Mouse (Mus musculus) limb, embryonic 15.5 days (tissue): ENCODE results near the gene Cul4b. TPM values are rescaled to one million over a fixed set of nuclear protein-coding genes. Genes with fewer than 3 reads are reported as not detected.

Experiments used
- ATAC-seq: fragments of 200-750 bp; cut with Nextera tagmentation; 2 replicates; pipeline ENCODE4 v1.8.0; 2017; ENCODE audit warnings: low read depth, moderate TSS enrichment; ENCODE audit not compliant: insufficient number of reproducible peaks, low FRiP score, low TSS enrichment
- H3K27ac ChIP-seq: fragments of 300-500 bp; sonication (generic); 2 replicates; pipeline ENCODE4 v1.5.1; 2015; ENCODE audit warnings: moderate library complexity, mild to moderate bottlenecking, inconsistent platforms
- H3K27me3 ChIP-seq: fragments of 300-500 bp; sonication (generic); 2 replicates; pipeline ENCODE4 v1.6.1; 2015; ENCODE audit warnings: inconsistent platforms
- H3K36me3 ChIP-seq: fragments of 300-500 bp; sonication (generic); 2 replicates; pipeline ENCODE4 v1.6.1; 2015; ENCODE audit warnings: inconsistent platforms
- H3K4me1 ChIP-seq: fragments of 300-500 bp; sonication (generic); 2 replicates; pipeline ENCODE4 v1.6.1; 2015; ENCODE audit warnings: inconsistent platforms
- H3K4me2 ChIP-seq: fragments of 300-500 bp; sonication (generic); 2 replicates; pipeline ENCODE4 v1.6.1; 2015; ENCODE audit warnings: mild to moderate bottlenecking, inconsistent platforms
- H3K4me3 ChIP-seq: fragments of 300-500 bp; sonication (generic); 2 replicates; pipeline ENCODE4 v1.5.1; 2015; ENCODE audit warnings: mild to moderate bottlenecking, inconsistent platforms
- H3K9ac ChIP-seq: fragments of 300-500 bp; sonication (generic); 2 replicates; pipeline ENCODE4 v1.6.1; 2015; ENCODE audit warnings: inconsistent platforms
- H3K9me3 ChIP-seq: fragments of 300-500 bp; sonication (generic); 2 replicates; pipeline ENCODE4 v1.6.1; 2016; ENCODE audit warnings: inconsistent platforms
- WGBS: fragments of 180-500 bp; shearing (Covaris S2); methylation state at CpG from one replicate; pipeline ENCODE4 v1.1.7; 2015; 5-methylcytosine and 5-hydroxymethylcytosine counted together
- polyA plus RNA-seq: library from polyadenylated mRNA; unstranded; fragments of >200 nt; fragmentation: Nextera tagmentation; extraction: Ambion mirVana; gene quantifications from 2 replicates; pipeline ENCODE4 v1.2.1, GENCODE M21; 2015

Cul4b gene
- 20.1 and 23.9 TPM in 2 replicates for polyA plus RNA-seq

- no peak within 1 kb of the TSS for H3K27ac ChIP-seq
- no peaks in the 10 kb centered on the region for H3K27me3 ChIP-seq
- H3K9ac ChIP-seq: no peak within 1 kb of the TSS
- no peaks in the 10 kb centered on the region for H3K4me1 ChIP-seq
- no peaks in the 10 kb centered on the region for H3K36me3 ChIP-seq
- no peak within 1 kb of the TSS for H3K4me2 ChIP-seq
- no peaks in the 10 kb centered on the region for H3K9me3 ChIP-seq
- no peak for ATAC-seq
- H3K4me3 ChIP-seq: no peak within 1 kb of the TSS
- WGBS: 86% methylated on average over 15 of the region's 15 CpGs
These were observed at the start of gene Cul4b for GRCm38 (mm10) chrX:38576078-38576477. Cul4b (minus strand) TSS chrX:38576196.

GRCm38 (mm10) chrX:38600995-38601369 lies 25.0 kb upstream of the Cul4b start:
- no peaks in the 10 kb centered on the region for H3K9me3 ChIP-seq
- no peaks in the 10 kb centered on the region for H3K36me3 ChIP-seq
- peak overlapping the region; percentile 33; the same call in 1 of the 2 replicates for H3K9ac ChIP-seq
- peak overlapping the region; percentile 51 for H3K4me2 ChIP-seq
- 18% methylated on average over 3 of the region's 3 CpGs for WGBS
- H3K27me3 ChIP-seq: no peaks in the 10 kb centered on the region
- peak overlapping the region; percentile 48 for H3K4me3 ChIP-seq
- peak overlapping the region; percentile 76 for H3K27ac ChIP-seq
- no peaks in the 10 kb centered on the region for H3K4me1 ChIP-seq
- ATAC-seq: no peak

GRCm38 (mm10) chrX:38600177-38600994 lies 24.4 kb upstream of the Cul4b start, which contains the start of gene Mcts1:
Mcts1 (plus strand) TSS chrX:38600578.
- peak within 1 kb of the TSS; percentile 33; the same call in 1 of the 2 replicates for H3K9ac ChIP-seq
- H3K27ac ChIP-seq: peak within 1 kb of the TSS; percentile 76
- no peaks in the 10 kb centered on the region for H3K4me1 ChIP-seq
- H3K27me3 ChIP-seq: no peaks in the 10 kb centered on the region
- H3K9me3 ChIP-seq: no peaks in the 10 kb centered on the region
- ATAC-seq: peak; percentile 71; the same call in 1 of the 2 replicates
- WGBS: 19% methylated on average over 26 of the region's 26 CpGs
- no peaks in the 10 kb centered on the region for H3K36me3 ChIP-seq
- peak within 1 kb of the TSS; percentile 48 for H3K4me3 ChIP-seq
- peak within 1 kb of the TSS; percentile 51 for H3K4me2 ChIP-seq

GRCm38 (mm10) chrX:38593180-38593889 lies 17.3 kb upstream of the Cul4b start:
- Histone ChIP-seq H3K4me2 (no peak overlapping the region), H3K27me3 (no peaks in the 10 kb centered on the region), H3K36me3 (no peaks in the 10 kb centered on the region), H3K4me3 (no peak overlapping the region), H3K9me3 (no peaks in the 10 kb centered on the region), H3K4me1 (no peaks in the 10 kb centered on the region), H3K9ac (no peak overlapping the region), H3K27ac (no peak overlapping the region)
- no peak for ATAC-seq
- 50% methylated on average over 5 of the region's 5 CpGs for WGBS

GRCm38 (mm10) chrX:38591749-38592148 lies 15.8 kb upstream of the Cul4b start:
- no peaks in the 10 kb centered on the region for H3K4me1 ChIP-seq
- WGBS: 78% methylated on average over 3 of the region's 3 CpGs
- no peaks in the 10 kb centered on the region for H3K9me3 ChIP-seq
- H3K4me2 ChIP-seq: no peak overlapping the region
- H3K27me3 ChIP-seq: no peaks in the 10 kb centered on the region
- ATAC-seq: no peak
- H3K9ac ChIP-seq: no peak overlapping the region
- H3K4me3 ChIP-seq: no peak overlapping the region
- H3K36me3 ChIP-seq: no peaks in the 10 kb centered on the region
- no peak overlapping the region for H3K27ac ChIP-seq

GRCm38 (mm10) chrX:38589827-38590226 lies 13.8 kb upstream of the Cul4b start:
- H3K9me3 ChIP-seq: no peaks in the 10 kb centered on the region
- ATAC-seq: no peak
- H3K4me1 ChIP-seq: no peaks in the 10 kb centered on the region
- H3K27ac ChIP-seq: no peak overlapping the region
- WGBS: 30% methylated on average over 4 of the region's 4 CpGs
- H3K4me2 ChIP-seq: no peak overlapping the region
- no peak overlapping the region for H3K9ac ChIP-seq
- H3K4me3 ChIP-seq: no peak overlapping the region
- H3K27me3 ChIP-seq: no peaks in the 10 kb centered on the region
- H3K36me3 ChIP-seq: no peaks in the 10 kb centered on the region

- H3K4me3 ChIP-seq: no peak overlapping the region
- no peak overlapping the region for H3K4me2 ChIP-seq
- no peaks in the 10 kb centered on the region for H3K4me1 ChIP-seq
- H3K27ac ChIP-seq: no peak overlapping the region
- H3K27me3 ChIP-seq: no peaks in the 10 kb centered on the region
- no peaks in the 10 kb centered on the region for H3K36me3 ChIP-seq
- H3K9ac ChIP-seq: no peak overlapping the region
- H3K9me3 ChIP-seq: no peaks in the 10 kb centered on the region
- no peak for ATAC-seq
These were observed 7.3 kb upstream of the Cul4b start for GRCm38 (mm10) chrX:38583261-38583660.

- H3K4me3 ChIP-seq: no peak overlapping the region
- no peaks in the 10 kb centered on the region for H3K36me3 ChIP-seq
- H3K4me1 ChIP-seq: no peaks in the 10 kb centered on the region
- no peak overlapping the region for H3K4me2 ChIP-seq
- H3K27me3 ChIP-seq: no peaks in the 10 kb centered on the region
- H3K9me3 ChIP-seq: no peaks in the 10 kb centered on the region
- ATAC-seq: no peak
- no peak overlapping the region for H3K27ac ChIP-seq
- no peak overlapping the region for H3K9ac ChIP-seq
- WGBS: 100% methylated on average over 1 of the region's 1 CpGs
These were observed 5.1 kb upstream of the Cul4b start for GRCm38 (mm10) chrX:38581140-38581539.

GRCm38 (mm10) chrX:38566521-38567205 lies 9.3 kb downstream of the Cul4b start:
- no peak overlapping the region for H3K9ac ChIP-seq
- WGBS: 77% methylated on average over 6 of the region's 6 CpGs
- H3K9me3 ChIP-seq: no peaks in the 10 kb centered on the region
- H3K4me2 ChIP-seq: no peak overlapping the region
- no peaks in the 10 kb centered on the region for H3K4me1 ChIP-seq
- H3K4me3 ChIP-seq: no peak overlapping the region
- no peaks in the 10 kb centered on the region for H3K36me3 ChIP-seq
- H3K27me3 ChIP-seq: no peaks in the 10 kb centered on the region
- no peak for ATAC-seq
- H3K27ac ChIP-seq: no peak overlapping the region

GRCm38 (mm10) chrX:38565176-38565542 lies 10.8 kb downstream of the Cul4b start:
- Histone ChIP-seq H3K9ac (0 out of 2 replicates have a peak overlapping the region, but pooled peaks have one; percentile 23), H3K9me3 (no peaks in the 10 kb centered on the region), H3K27me3 (no peaks in the 10 kb centered on the region), H3K4me2 (peak overlapping the region; percentile 34), H3K27ac (peak overlapping the region; percentile 97), H3K36me3 (no peaks in the 10 kb centered on the region), H3K4me1 (no peaks in the 10 kb centered on the region), H3K4me3 (peak overlapping the region; percentile 53)
- no peak for ATAC-seq
- 20% methylated on average over 8 of the region's 8 CpGs for WGBS

GRCm38 (mm10) chrX:38564542-38565175 lies 11.3 kb downstream of the Cul4b start:
- Histone ChIP-seq H3K4me1 (no peaks in the 10 kb centered on the region), H3K36me3 (no peaks in the 10 kb centered on the region), H3K27me3 (no peaks in the 10 kb centered on the region), H3K9ac (peak overlapping the region; percentile 48), H3K4me2 (peak overlapping the region; percentile 52), H3K27ac (peak overlapping the region; percentile 97), H3K9me3 (no peaks in the 10 kb centered on the region), H3K4me3 (peak overlapping the region; percentile 53)
- 16% methylated on average over 45 of the region's 52 CpGs for WGBS
- peak; percentile 93 for ATAC-seq
